Mouse (Mus musculus) forebrain, embryonic 11.5 days (tissue): ENCODE measurements around the gene Gm11985. TPM values are rescaled to one million over a fixed set of nuclear protein-coding genes. Genes with fewer than 3 reads are reported as not detected.
A peak's percentile ranks its signal among the peaks of the same experiment; 100 is the strongest.

Source experiments
- ATAC-seq: fragments of 200-750 bp; cut with Nextera tagmentation; replicated peaks from 2 replicates; pipeline ENCODE4 v1.8.0; 2017; ENCODE audit warnings: moderate TSS enrichment; ENCODE audit not compliant: low FRiP score
- DNase-seq: peaks from one replicate; pipeline ENCODE4 v3.0.0-alpha.2; 2017; ENCODE audit warnings: low spot score
- H3K27ac ChIP-seq: fragments of 300-500 bp; sonication (generic); 2 replicates; pipeline ENCODE4 v1.5.1; 2014; ENCODE audit warnings: low read depth, low read length
- H3K27me3 ChIP-seq: fragments of 300-500 bp; sonication (generic); 2 replicates; pipeline ENCODE4 v1.6.1; 2014; ENCODE audit warnings: mild to moderate bottlenecking, low read length, mixed read lengths; ENCODE audit not compliant: control insufficient read depth, insufficient read depth
- H3K36me3 ChIP-seq: fragments of 300-500 bp; sonication (generic); 2 replicates; pipeline ENCODE4 v1.6.1; 2014; ENCODE audit warnings: mild to moderate bottlenecking, low read length, moderate library complexity, mixed read lengths; ENCODE audit not compliant: control insufficient read depth, insufficient read depth
- H3K4me1 ChIP-seq: fragments of 300-500 bp; sonication (generic); replicated peaks from 2 replicates; pipeline ENCODE4 v1.6.1; 2014; ENCODE audit warnings: low read length, mixed read lengths; ENCODE audit not compliant: control insufficient read depth, insufficient read depth
- H3K4me2 ChIP-seq: fragments of 300-500 bp; sonication (generic); 2 replicates; pipeline ENCODE4 v1.6.1; 2014; ENCODE audit warnings: low read depth, mild to moderate bottlenecking, low read length, moderate library complexity, mixed read lengths; ENCODE audit not compliant: severe bottlenecking
- H3K4me3 ChIP-seq: fragments of 300-500 bp; sonication (generic); 2 replicates; pipeline ENCODE4 v1.5.1; 2014; ENCODE audit warnings: low read depth, low read length
- H3K9ac ChIP-seq: fragments of 300-500 bp; sonication (generic); 2 replicates; pipeline ENCODE4 v1.6.1; 2014; ENCODE audit warnings: low read length
- H3K9me3 ChIP-seq: fragments of 300-500 bp; sonication (generic); 2 replicates; pipeline ENCODE4 v1.6.1; 2016; ENCODE audit warnings: low read length, mixed read lengths; ENCODE audit not compliant: control insufficient read depth
- WGBS: fragments of 180-500 bp; shearing (Covaris S2); extraction: QIAGEN DNeasy Blood & Tissue Kit; methylation state at CpG from one replicate; pipeline ENCODE4 v1.1.7; 2014; 5-methylcytosine and 5-hydroxymethylcytosine counted together
- polyA plus RNA-seq: library from polyadenylated mRNA; unstranded; fragments of >200 nt; fragmentation: Nextera tagmentation; extraction: Ambion mirVana; gene quantifications from 2 replicates; pipeline ENCODE4 v1.2.1, GENCODE M21; 2014

Gm11985 gene
- polyA plus RNA-seq, 1 experiment from 2014 or later: not detected

- 20% methylated on average over 17 of the region's 17 CpGs for WGBS
Measured at GRCm38 (mm10) chr11:7212126-7212798, 23.9 kb upstream of the Gm11985 start.

GRCm38 (mm10) chr11:7211211-7211610 lies 22.8 kb upstream of the Gm11985 start:
- no peak overlapping the region for H3K4me2 ChIP-seq
- no peak overlapping the region for H3K27ac ChIP-seq
- H3K9me3 ChIP-seq: no peaks in the 10 kb centered on the region
- DNase-seq (no peak), ATAC-seq (no peak)
- no peaks in the 10 kb centered on the region for H3K36me3 ChIP-seq
- peaks cover 11% of the 10 kb centered on the region; the same call in 1 of the 2 replicates for H3K4me1 ChIP-seq
- H3K9ac ChIP-seq: no peak overlapping the region
- H3K4me3 ChIP-seq: no peak overlapping the region
- 42% methylated on average over 9 of the region's 9 CpGs for WGBS
- peaks cover 20% of the 10 kb centered on the region for H3K27me3 ChIP-seq

More at GRCm38 (mm10) chr11:7212126-7212798, 23.9 kb upstream of the Gm11985 start:
- Histone ChIP-seq H3K9me3 (no peaks in the 10 kb centered on the region), H3K27ac (no peak overlapping the region), H3K27me3 (peaks cover 20% of the 10 kb centered on the region), H3K4me1 (peaks cover 11% of the 10 kb centered on the region; the same call in 1 of the 2 replicates), H3K4me3 (no peak overlapping the region), H3K4me2 (peak overlapping the region; percentile 84; the same call in 1 of the 2 replicates), H3K36me3 (no peaks in the 10 kb centered on the region), H3K9ac (no peak overlapping the region)
- DNase-seq (no peak), ATAC-seq (no peak)

- no peak overlapping the region for H3K4me2 ChIP-seq
- no peak overlapping the region for H3K4me3 ChIP-seq
- H3K4me1 ChIP-seq: peaks cover 11% of the 10 kb centered on the region; the same call in 1 of the 2 replicates
- peaks cover 20% of the 10 kb centered on the region for H3K27me3 ChIP-seq
- peak; percentile 88 for DNase-seq
- WGBS: 21% methylated on average over 6 of the region's 6 CpGs
- H3K9me3 ChIP-seq: no peaks in the 10 kb centered on the region
- H3K36me3 ChIP-seq: no peaks in the 10 kb centered on the region
- 0 out of 2 replicates have a peak, but pooled peaks have one; percentile 21 for ATAC-seq
- H3K9ac ChIP-seq: no peak overlapping the region
- H3K27ac ChIP-seq: no peak overlapping the region
Measured at GRCm38 (mm10) chr11:7210343-7210742, 22.0 kb upstream of the Gm11985 start.

GRCm38 (mm10) chr11:7203846-7204245 lies 15.5 kb upstream of the Gm11985 start:
- no peak for DNase-seq
- no peak overlapping the region for H3K4me3 ChIP-seq
- H3K9ac ChIP-seq: no peak overlapping the region
- H3K4me1 ChIP-seq: no peaks in the 10 kb centered on the region
- H3K27me3 ChIP-seq: no peaks in the 10 kb centered on the region
- no peak for ATAC-seq
- H3K27ac ChIP-seq: no peak overlapping the region
- H3K4me2 ChIP-seq: no peak overlapping the region
- WGBS: 91% methylated on average over 9 of the region's 9 CpGs
- H3K36me3 ChIP-seq: no peaks in the 10 kb centered on the region
- no peaks in the 10 kb centered on the region for H3K9me3 ChIP-seq

- 80% methylated on average over 7 of the region's 7 CpGs for WGBS
- H3K27ac ChIP-seq: no peak overlapping the region
- no peak for ATAC-seq
Measured at GRCm38 (mm10) chr11:7202206-7202605, 13.8 kb upstream of the Gm11985 start.

GRCm38 (mm10) chr11:7200393-7200783 lies 12.0 kb upstream of the Gm11985 start:
- Histone ChIP-seq H3K27me3 (no peaks in the 10 kb centered on the region), H3K36me3 (no peaks in the 10 kb centered on the region), H3K9ac (no peak overlapping the region), H3K9me3 (no peaks in the 10 kb centered on the region), H3K27ac (no peak overlapping the region), H3K4me1 (peaks cover 7% of the 10 kb centered on the region; the same call in 1 of the 2 replicates), H3K4me3 (no peak overlapping the region), H3K4me2 (no peak overlapping the region)
- 79% methylated on average over 9 of the region's 9 CpGs for WGBS
- ATAC-seq: no peak
- no peak for DNase-seq

More at GRCm38 (mm10) chr11:7202206-7202605, 13.8 kb upstream of the Gm11985 start:
- Histone ChIP-seq H3K36me3 (no peaks in the 10 kb centered on the region), H3K9ac (no peak overlapping the region), H3K4me2 (no peak overlapping the region), H3K27me3 (no peaks in the 10 kb centered on the region), H3K4me1 (peaks cover 6% of the 10 kb centered on the region; the same call in 1 of the 2 replicates), H3K9me3 (no peaks in the 10 kb centered on the region), H3K4me3 (no peak overlapping the region)
- DNase-seq: no peak

GRCm38 (mm10) chr11:7199736-7200392 lies 11.5 kb upstream of the Gm11985 start:
- no peak overlapping the region for H3K9ac ChIP-seq
- peaks cover 7% of the 10 kb centered on the region; the same call in 1 of the 2 replicates for H3K4me1 ChIP-seq
- no peaks in the 10 kb centered on the region for H3K27me3 ChIP-seq
- DNase-seq (no peak), ATAC-seq (no peak)
- no peak overlapping the region for H3K4me3 ChIP-seq
- no peak overlapping the region for H3K4me2 ChIP-seq
- no peaks in the 10 kb centered on the region; the same call in 1 of the 2 replicates for H3K9me3 ChIP-seq
- no peaks in the 10 kb centered on the region for H3K36me3 ChIP-seq
- WGBS: 55% methylated on average over 14 of the region's 14 CpGs
- no peak overlapping the region for H3K27ac ChIP-seq

GRCm38 (mm10) chr11:7198481-7199256 lies 10.3 kb upstream of the Gm11985 start:
- Histone ChIP-seq H3K9ac (no peak overlapping the region), H3K27ac (no peak overlapping the region), H3K4me3 (no peak overlapping the region), H3K4me1 (peaks cover 7% of the 10 kb centered on the region; the same call in 1 of the 2 replicates), H3K4me2 (no peak overlapping the region), H3K36me3 (no peaks in the 10 kb centered on the region), H3K27me3 (no peaks in the 10 kb centered on the region), H3K9me3 (no peaks in the 10 kb centered on the region; the same call in 1 of the 2 replicates)
- DNase-seq (no peak), ATAC-seq (no peak)
- WGBS: 82% methylated on average over 10 of the region's 10 CpGs
